Mouse (Mus musculus) spleen, postnatal 36 days (tissue): ENCODE measurements at regions not wholly inside any gene's neighbourhood (a gene's known extent, or its start where the extent isn't known, plus 50 kb on each side); places are given as distances from the start of the nearest gene placed in this dataset.
A peak's percentile ranks its signal among the peaks of the same experiment; 100 is the strongest.
"Not testable (repeated sequence)": the region's sequence is repeated elsewhere in the genome, so short reads cannot be mapped to it uniquely, and the experiment has no call there.

Experiments
- DNase-seq, 2 experiments: peaks; one replicate each; pipeline ENCODE4 v3.0.0; 2022; ENCODE audit warnings: low spot score in 2 of 2, mixed read lengths in 1 of 2

DNA sequence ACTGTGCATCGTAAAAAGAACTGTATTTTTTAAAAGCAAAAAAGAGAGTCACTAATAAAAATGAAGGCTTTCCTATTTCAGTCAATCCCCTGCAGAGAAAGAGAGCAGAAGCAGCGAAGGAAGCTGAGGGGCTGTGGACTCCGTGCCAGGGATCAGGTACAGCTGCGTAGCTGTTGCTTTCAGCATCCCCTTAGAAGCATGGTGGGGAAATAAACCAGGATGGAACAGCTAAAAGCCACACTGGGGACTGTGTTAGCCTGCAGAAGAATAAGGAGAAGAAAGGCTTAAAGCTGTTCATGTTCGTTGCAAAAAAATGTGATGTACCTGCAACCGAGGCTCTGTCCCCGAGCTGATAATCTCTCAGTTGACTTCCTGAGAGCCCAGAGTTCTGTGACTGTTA, 1302.6 kb upstream of the Sel1l start:
- DNase-seq, result no peak

DNA sequence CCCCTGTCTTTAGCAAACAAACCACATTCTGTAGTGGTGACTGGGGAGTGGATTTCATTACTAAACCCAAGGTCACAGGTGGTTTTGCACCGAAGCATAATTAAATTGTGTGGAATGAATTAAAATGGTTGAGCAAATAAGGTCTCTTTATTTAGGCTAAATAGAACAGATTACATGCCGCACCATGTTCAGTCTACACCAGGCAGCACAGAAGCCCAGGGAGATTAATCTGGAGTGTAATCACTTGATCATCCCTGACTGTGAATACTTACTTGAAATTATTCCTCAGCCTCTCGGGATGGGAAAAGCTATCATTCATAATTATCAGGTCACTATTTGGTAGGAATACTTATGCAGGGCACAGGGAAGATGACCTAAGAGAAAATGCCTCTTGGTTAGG, 1293.3 kb upstream of the Sel1l start:
- DNase-seq, result no peak

GRCm38 (mm10) chr12:93136395-93136794, 1287.4 kb upstream of the Sel1l start:
- DNase-seq, result no peak

DNA sequence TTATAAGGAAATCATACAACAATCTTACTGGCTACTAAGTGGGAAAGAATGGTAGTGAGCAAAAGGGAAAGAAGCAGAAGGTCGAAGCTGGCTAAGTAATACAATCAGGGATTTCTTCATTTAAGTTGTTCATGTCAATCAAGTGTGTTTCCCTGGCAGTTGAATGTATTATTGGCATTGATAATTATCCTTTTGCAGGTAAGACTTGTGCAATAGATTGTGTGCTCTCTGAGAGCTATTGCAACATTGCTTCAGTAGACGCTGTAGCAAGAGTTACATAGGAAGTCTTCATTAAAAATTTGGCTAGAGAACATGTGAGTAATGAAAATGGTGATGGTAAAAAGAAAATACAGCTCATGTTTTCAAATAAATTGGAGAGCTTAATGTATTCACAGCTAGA, 1273.3 kb upstream of the Sel1l start:
- DNase-seq, result no peak

- DNase-seq, result no peak
Measured at GRCm38 (mm10) chr12:93088031-93088790, 1239.3 kb upstream of the Sel1l start.

DNA sequence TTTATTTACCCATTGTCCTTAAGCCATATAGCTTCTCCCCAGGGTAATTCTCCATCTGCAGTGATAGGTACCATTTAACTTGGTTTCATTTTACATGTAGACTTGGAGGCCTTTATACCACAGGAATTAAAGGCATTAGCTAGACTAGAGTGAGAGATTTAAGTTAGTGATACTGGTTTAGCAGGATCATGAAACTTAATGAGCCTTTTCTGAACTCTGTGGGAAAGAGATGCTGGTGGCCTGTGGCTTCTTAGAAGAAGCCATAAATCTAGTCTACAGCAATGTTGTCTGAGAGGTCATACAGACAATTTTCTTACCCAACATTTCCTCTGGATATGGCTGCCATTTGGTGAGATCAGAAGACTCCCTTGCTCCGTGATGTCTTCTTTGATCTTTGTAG, 1214.9 kb upstream of the Sel1l start:
- DNase-seq, result no peak

DNA sequence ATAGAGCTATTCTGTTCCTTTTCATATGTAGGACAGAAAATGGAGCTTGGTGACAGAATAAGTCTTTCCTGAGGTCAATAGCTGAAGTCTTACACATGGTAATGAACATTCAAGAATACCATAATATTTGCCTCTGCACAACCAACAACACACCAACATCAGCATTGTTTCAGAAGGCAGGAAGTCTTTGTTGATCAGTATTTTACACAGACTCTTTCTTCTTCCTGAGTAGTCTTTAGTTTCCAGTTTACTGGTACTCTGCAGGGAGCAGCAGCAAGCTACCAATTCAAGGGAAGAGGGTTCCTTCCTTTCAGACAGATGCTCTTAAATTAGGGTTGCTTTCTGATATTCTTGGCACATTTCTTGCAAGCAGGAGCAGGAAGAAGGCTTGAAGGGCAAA, 1170.7 kb upstream of the Sel1l start:
- DNase-seq, result no peak

- no peak for DNase-seq
Measured at GRCm38 (mm10) chr12:93011583-93011982, 1162.6 kb upstream of the Sel1l start.

- DNase-seq, result no peak
Measured at GRCm38 (mm10) chr12:93006844-93007365, 1157.9 kb upstream of the Sel1l start.

DNA sequence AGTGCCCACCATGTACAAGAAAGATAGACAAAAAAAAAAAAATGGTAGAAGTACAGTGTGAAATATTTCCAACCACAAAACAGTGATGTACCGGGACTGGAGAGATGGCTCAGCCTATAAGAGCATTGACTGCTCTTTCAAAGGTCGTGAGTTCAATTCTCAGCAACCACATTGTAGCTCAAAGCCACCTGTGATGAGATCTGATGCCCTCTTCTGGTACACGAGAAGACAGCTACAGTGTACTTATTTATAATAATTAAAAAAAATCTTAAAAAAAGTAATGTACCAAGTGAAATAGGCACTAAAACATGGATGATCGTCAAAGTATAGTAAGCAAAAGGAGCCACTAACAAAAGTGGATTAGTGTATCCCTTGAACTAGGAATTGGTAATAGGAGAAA, 1154.2 kb upstream of the Sel1l start:
- DNase-seq, result no peak

DNA sequence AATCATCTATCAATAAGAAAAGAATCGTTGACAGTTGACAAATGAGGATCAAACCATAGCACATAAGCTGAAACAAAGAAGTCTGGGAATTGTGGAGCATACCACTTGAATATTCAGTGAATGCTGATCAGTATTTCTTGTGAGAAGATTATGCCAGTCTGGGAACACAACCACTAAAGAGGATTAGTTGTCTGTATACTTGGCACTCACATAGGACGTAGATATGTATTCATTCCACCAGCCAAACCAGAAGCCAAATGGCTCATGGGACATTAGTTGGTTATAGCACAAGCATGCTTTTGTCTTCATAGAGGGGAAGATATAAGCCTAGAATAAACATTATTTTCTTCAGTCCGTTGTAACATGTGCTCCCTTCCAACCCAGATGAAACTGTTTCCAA, 1126.7 kb upstream of the Sel1l start:
- no peak for DNase-seq

DNA sequence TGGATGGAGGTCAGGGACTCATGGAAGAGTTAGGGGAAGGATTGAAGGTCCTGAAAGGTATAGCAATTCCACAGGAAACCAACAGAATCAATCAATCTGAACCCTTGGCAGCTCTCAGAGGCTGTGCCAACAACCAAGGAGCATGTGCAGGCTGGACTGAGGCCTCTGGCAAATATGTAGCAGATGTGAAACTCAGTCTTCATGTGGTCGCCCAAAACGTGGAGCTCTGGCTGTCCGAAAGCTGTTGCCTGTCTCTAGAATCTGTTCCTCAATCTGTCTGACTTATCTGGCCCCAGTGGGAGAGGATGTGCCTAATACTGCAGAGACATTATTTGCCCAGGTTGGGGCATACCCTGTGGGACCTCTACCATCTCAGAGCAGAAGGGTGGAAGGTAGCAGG, 1095.4 kb upstream of the Sel1l start:
- DNase-seq, result peak in 1 of 2 experiments; percentile 1

DNA sequence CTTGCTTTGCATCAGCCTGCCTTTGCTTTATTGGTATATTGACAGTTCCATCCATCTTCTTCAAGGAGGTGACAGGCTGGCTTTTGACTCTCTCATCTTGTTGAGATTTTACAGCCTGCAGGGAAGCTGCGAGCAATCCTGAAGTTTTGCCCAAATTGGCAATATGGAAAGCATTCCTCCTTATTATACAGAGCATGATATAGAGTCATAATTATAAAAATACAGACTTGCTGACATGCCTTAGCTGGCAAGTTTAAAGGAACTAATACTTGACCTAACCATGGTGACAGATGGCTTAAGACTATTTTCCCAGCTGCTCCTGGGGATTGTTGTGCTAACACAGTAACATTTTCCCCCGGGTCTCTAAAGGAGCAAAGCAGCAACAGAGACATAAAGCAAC, 1078.6 kb upstream of the Sel1l start:
- no peak for DNase-seq

GRCm38 (mm10) chr12:92926942-92927341, 1078.0 kb upstream of the Sel1l start:
- no peak for DNase-seq

- no peak for DNase-seq
Measured at GRCm38 (mm10) chr12:92919920-92920319, 1071.0 kb upstream of the Sel1l start.

DNA sequence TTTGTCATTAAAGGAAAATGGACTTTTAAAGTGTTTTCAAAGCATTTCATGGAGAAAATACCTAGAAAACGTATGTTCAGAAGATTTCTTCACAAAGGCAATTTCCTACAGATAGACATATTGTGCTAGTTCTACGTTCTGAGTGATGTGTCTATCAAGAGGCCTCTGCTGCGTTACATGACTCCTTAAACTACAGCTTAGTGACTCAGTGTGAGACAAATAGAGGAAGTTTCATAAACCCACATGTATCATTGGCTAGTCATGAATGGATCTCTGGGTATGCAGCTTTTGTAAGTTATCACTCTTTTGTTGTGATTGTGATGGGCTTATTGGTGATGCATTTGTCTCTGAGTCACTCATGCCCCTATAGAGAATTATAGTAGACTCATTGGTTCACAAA, 1067.3 kb upstream of the Sel1l start:
- DNase-seq, result no peak

GRCm38 (mm10) chr12:92915776-92916175, 1066.8 kb upstream of the Sel1l start:
- no peak for DNase-seq

DNA sequence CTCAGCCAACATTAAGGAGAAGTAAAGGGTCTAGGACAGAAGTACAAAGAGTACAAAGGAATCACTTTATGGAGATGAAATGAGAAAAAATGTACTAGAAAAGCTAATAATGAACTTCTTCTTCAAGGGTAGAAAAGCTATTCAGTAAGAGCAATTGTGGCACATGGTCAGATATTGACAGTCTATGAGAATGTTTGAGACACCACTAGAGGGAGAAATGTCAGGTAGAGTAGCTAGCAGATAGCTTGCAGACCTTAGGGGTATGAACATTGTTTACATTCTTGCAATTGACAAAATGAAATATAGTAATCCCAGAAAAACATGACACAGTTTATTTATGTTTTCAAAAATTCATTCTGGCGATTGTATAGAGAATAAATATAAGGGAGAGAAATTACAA, 1066.2 kb upstream of the Sel1l start:
- DNase-seq, result no peak

- DNase-seq, result no peak
Measured at GRCm38 (mm10) chr12:92904382-92904781, 1055.4 kb upstream of the Sel1l start.

- DNase-seq, result no peak
Measured at GRCm38 (mm10) chr12:92892315-92892714, 1043.4 kb upstream of the Sel1l start.

DNA sequence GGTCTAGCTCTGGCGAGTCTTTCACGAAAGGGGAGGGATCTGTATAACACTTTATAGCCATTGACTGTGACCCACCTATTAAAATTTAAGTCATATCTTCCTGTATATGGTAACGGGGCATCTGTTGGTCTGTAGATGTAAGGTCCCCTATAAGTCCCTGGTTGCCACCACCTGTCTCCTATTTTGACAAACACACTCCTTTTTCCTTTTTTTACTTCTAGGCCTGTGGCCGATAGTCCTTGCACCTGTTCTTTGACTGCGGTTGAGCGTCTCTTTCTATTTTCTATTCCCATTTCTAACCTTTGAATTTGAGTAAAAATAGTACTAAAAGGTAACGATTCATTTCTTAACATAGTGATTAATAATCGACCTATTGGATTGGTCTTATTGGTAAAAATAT, 1042.7 kb upstream of the Sel1l start:
- DNase-seq, result not testable (repeated sequence)

DNA sequence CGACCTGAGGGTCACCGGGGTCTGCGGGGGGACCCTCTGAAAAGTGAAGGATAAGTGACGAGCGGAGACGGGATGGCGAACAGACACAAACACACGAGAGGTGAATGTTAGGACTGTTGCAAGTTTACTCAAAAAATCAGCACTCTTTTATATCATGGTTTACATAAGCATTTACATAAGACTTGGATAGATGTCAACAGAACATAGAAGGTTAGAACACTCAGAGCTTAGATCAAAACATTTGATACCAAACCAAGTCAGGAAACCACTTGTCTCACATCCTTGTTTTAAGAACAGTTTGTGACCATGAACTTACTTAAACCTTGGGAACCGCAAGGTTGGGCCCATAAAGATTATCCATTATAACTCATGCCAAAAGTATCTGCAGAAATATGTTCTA, 1042.2 kb upstream of the Sel1l start:
- not testable (repeated sequence) for DNase-seq

DNA sequence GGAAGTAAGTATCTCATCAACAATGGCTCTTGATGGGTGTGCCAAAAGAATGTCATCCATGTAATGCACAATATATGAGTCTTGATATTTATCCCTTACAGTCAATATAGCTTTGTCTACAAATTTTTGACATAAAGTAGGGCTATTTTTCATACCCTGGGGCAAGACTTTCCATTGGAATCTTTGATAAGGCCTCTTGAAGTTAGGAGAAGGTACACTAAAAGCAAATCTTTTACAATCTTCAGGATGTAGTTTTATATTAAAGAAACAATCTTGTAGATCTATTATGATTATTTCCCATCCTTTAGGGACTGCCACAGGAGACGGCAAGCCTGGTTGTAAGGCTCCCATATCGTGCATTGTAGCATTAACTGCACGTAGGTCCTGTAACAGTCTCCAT, 1038.8 kb upstream of the Sel1l start:
- no peak for DNase-seq
